Mouse (Mus musculus) MEL (cell line): ENCODE data around the gene Dync1h1. TPM values are rescaled to one million over a fixed set of nuclear protein-coding genes. Genes with fewer than 3 reads are reported as not detected.

Experiments used
- DNase-seq: peaks from one replicate; pipeline ENCODE4 v3.0.0; 2011; ENCODE audit warnings: low read depth, low spot score
- H3K27ac ChIP-seq: 2 replicates; pipeline ENCODE4 v1.5.1; 2012; ENCODE audit warnings: low read depth, mild to moderate bottlenecking, control low read depth, low read length, moderate library complexity; ENCODE audit not compliant: control insufficient read depth
- H3K27me3 ChIP-seq, 2 experiments: fragments of 150-350 bp in 1 of 2; sonication (generic) in 1 of 2; 2 replicates each; pipeline ENCODE4 v1.6.1; 2012; ENCODE audit warnings: low read length in 2 of 2, mild to moderate bottlenecking in 2 of 2, improper control_type of control experiment in 1 of 2, moderate library complexity in 1 of 2; ENCODE audit not compliant: insufficient read depth in 2 of 2, control insufficient read depth in 1 of 2
- H3K36me3 ChIP-seq, 2 experiments: 2 replicates each; pipeline ENCODE4 v1.6.1; 2012 to 2014; ENCODE audit warnings: low read length in 2 of 2, improper control_type of control experiment in 1 of 2, inconsistent platforms in 1 of 2, mild to moderate bottlenecking in 1 of 2; ENCODE audit not compliant: insufficient read depth in 2 of 2, control insufficient read depth in 1 of 2
- H3K4me1 ChIP-seq, 2 experiments: fragments of 150-350 bp in 1 of 2; sonication (generic) in 1 of 2; 2 replicates each; pipeline ENCODE4 v1.6.1; 2012; ENCODE audit warnings: low read length in 2 of 2, improper control_type of control experiment in 1 of 2, mild to moderate bottlenecking in 1 of 2; ENCODE audit not compliant: insufficient read depth in 2 of 2, control insufficient read depth in 1 of 2
- H3K4me3 ChIP-seq, 2 experiments: fragments of 150-350 bp in 1 of 2; sonication (generic) in 1 of 2; 2 replicates each; pipeline ENCODE4 v1.5.1; 2012; ENCODE audit warnings: low read depth in 2 of 2, low read length in 2 of 2, mild to moderate bottlenecking in 2 of 2, moderate library complexity in 2 of 2, control low read depth in 1 of 2, improper control_type of control experiment in 1 of 2; ENCODE audit not compliant: control insufficient read depth in 1 of 2, insufficient read depth in 1 of 2
- H3K79me2 ChIP-seq: 2 replicates; pipeline ENCODE4 v1.6.1; 2012; ENCODE audit warnings: mild to moderate bottlenecking, low read length, moderate library complexity; ENCODE audit not compliant: control insufficient read depth, poor library complexity, insufficient read depth
- H3K9ac ChIP-seq: 2 replicates; pipeline ENCODE4 v1.6.1; 2012; ENCODE audit warnings: low read depth, mild to moderate bottlenecking, control low read depth, low read length, moderate library complexity; ENCODE audit not compliant: control insufficient read depth, poor library complexity, severe bottlenecking
- H3K9me3 ChIP-seq: fragments of 150-350 bp; sonication (generic); replicated peaks from 2 replicates; pipeline ENCODE4 v1.6.1; 2012; ENCODE audit warnings: mild to moderate bottlenecking, low read length, improper control_type of control experiment, moderate library complexity; ENCODE audit not compliant: insufficient read depth
- BHLHE40 ChIP-seq: IDR thresholded peaks from 2 replicates; pipeline ENCODE4 v1.6.1; 2012; ENCODE audit warnings: low read depth, mild to moderate bottlenecking, inconsistent platforms, low read length, improper control_type of control experiment, borderline replicate concordance
- E2F4 ChIP-seq: IDR thresholded peaks from 2 replicates; pipeline ENCODE4 v1.6.1; 2011; ENCODE audit warnings: low read depth, low read length, improper control_type of control experiment, borderline replicate concordance
- ELF1 ChIP-seq: IDR thresholded peaks from 2 replicates; pipeline ENCODE4 v1.6.1; 2014; ENCODE audit warnings: low read depth, mild to moderate bottlenecking, inconsistent platforms, low read length, improper control_type of control experiment, moderate library complexity
- EP300 ChIP-seq, 2 experiments: IDR thresholded peaks; 2 replicates each; pipeline ENCODE4 v1.6.1; 2011; ENCODE audit warnings: improper control_type of control experiment in 2 of 2, low read length in 2 of 2, low read depth in 1 of 2, mild to moderate bottlenecking in 1 of 2
- ETS1 ChIP-seq: IDR thresholded peaks from 2 replicates; pipeline ENCODE4 v1.6.1; 2012; ENCODE audit warnings: low read depth, mild to moderate bottlenecking, inconsistent platforms, low read length, improper control_type of control experiment, moderate library complexity
- GABPA ChIP-seq: IDR thresholded peaks from 2 replicates; pipeline ENCODE4 v1.6.1; 2012; ENCODE audit warnings: low read depth, mild to moderate bottlenecking, inconsistent platforms, low read length, improper control_type of control experiment, moderate library complexity
- HCFC1 ChIP-seq: IDR thresholded peaks from 2 replicates; pipeline ENCODE4 v1.6.1; 2012; ENCODE audit warnings: low read depth, mild to moderate bottlenecking, inconsistent platforms, low read length, improper control_type of control experiment, moderate library complexity
- JUND ChIP-seq: IDR thresholded peaks from 2 replicates; pipeline ENCODE4 v1.6.1; 2011; ENCODE audit warnings: low read depth, mild to moderate bottlenecking, improper control_type of control experiment, low read length
- KAT2A ChIP-seq: conservative IDR thresholded peaks from 2 replicates; pipeline ENCODE4 v1.6.1; 2012; ENCODE audit warnings: low read depth, low read length, improper control_type of control experiment, inconsistent platforms
- MAX ChIP-seq: IDR thresholded peaks from 2 replicates; pipeline ENCODE4 v1.6.1; 2011; ENCODE audit warnings: low read length, improper control_type of control experiment
- MAZ ChIP-seq: IDR thresholded peaks from 2 replicates; pipeline ENCODE4 v1.6.1; 2012; ENCODE audit warnings: low read depth, mild to moderate bottlenecking, inconsistent platforms, low read length, improper control_type of control experiment
- MXI1 ChIP-seq: IDR thresholded peaks from 2 replicates; pipeline ENCODE4 v1.6.1; 2011; ENCODE audit warnings: mild to moderate bottlenecking, low read depth, low read length, improper control_type of control experiment
- MYB ChIP-seq: IDR thresholded peaks from 2 replicates; pipeline ENCODE4 v1.6.1; 2011; ENCODE audit warnings: mild to moderate bottlenecking, low read depth, low read length, improper control_type of control experiment
- NELFE ChIP-seq: IDR thresholded peaks from 2 replicates; pipeline ENCODE4 v1.6.1; 2011; ENCODE audit warnings: low read depth, low read length, improper control_type of control experiment
- NRF1 ChIP-seq: IDR thresholded peaks from 2 replicates; pipeline ENCODE4 v1.6.1; 2014; ENCODE audit warnings: low read depth, mild to moderate bottlenecking, inconsistent platforms, low read length, improper control_type of control experiment, moderate library complexity; ENCODE audit not compliant: poor library complexity, insufficient read depth, severe bottlenecking
- POLR2A ChIP-seq, 2 experiments: IDR thresholded peaks; 2 replicates each; pipeline ENCODE4 v1.6.1; 2011 to 2012; ENCODE audit warnings: low read length in 2 of 2, mild to moderate bottlenecking in 2 of 2, control low read depth in 1 of 2, improper control_type of control experiment in 1 of 2, low read depth in 1 of 2, moderate library complexity in 1 of 2; ENCODE audit not compliant: control insufficient read depth in 1 of 2, insufficient read depth in 1 of 2, poor library complexity in 1 of 2
- POLR2AphosphoS2 ChIP-seq: IDR thresholded peaks from 2 replicates; pipeline ENCODE4 v1.6.1; 2011; ENCODE audit warnings: low read length, improper control_type of control experiment
- POLR2AphosphoS5 ChIP-seq: IDR thresholded peaks from 2 replicates; pipeline ENCODE4 v1.6.1; 2012; ENCODE audit warnings: low read depth, borderline replicate concordance, mild to moderate bottlenecking, inconsistent platforms, low read length, moderate library complexity, mixed read lengths
- RAD21 ChIP-seq: IDR thresholded peaks from 2 replicates; pipeline ENCODE4 v1.6.1; 2011; ENCODE audit warnings: mild to moderate bottlenecking, low read depth, low read length, improper control_type of control experiment
- SIN3A ChIP-seq: IDR thresholded peaks from 2 replicates; pipeline ENCODE4 v1.6.1; 2012; ENCODE audit warnings: low read length, improper control_type of control experiment, inconsistent platforms
- TBP ChIP-seq: IDR thresholded peaks from 2 replicates; pipeline ENCODE4 v1.8.0; 2011; ENCODE audit warnings: low read depth, low read length, improper control_type of control experiment
- TCF12 ChIP-seq: IDR thresholded peaks from 2 replicates; pipeline ENCODE4 v1.6.1; 2014; ENCODE audit warnings: low read depth, mild to moderate bottlenecking, inconsistent platforms, low read length, improper control_type of control experiment, moderate library complexity
- ZMIZ1 ChIP-seq: IDR thresholded peaks from 2 replicates; pipeline ENCODE4 v1.6.1; 2012; ENCODE audit warnings: low read depth, mild to moderate bottlenecking, inconsistent platforms, low read length, improper control_type of control experiment, moderate library complexity
- polyA plus RNA-seq, 2 experiments: library from polyadenylated mRNA; stranded (reverse) in 1 of 2; unstranded in 1 of 2; fragments of >175 nt in 1 of 2; fragments of >200 nt in 1 of 2; gene quantifications; 2 replicates each; pipeline versions ENCODE4 v1.2.1 to v1.2.4; 2012; ENCODE audit warnings: low replicate concordance in 2 of 2, low read depth in 1 of 2; ENCODE audit not compliant: insufficient read length in 2 of 2, insufficient read depth in 1 of 2, missing spikeins in 1 of 2
- total RNA-seq: library from RNA; depleted of rRNA; stranded (reverse); fragments of 300-350 nt; gene quantifications from 2 replicates; pipeline ENCODE4 v1.2.3, GENCODE M21; 2012

Dync1h1 gene
- total and polyA plus RNA-seq, 3 experiments = 98.2 to 230 (median 157) TPM

- peak; percentile 96 for DNase-seq
- Histone ChIP-seq H3K4me3 (peak overlapping the region; percentile 63 to 82), H3K9me3 (no peaks in the 10 kb centered on the region), H3K27me3 (no peaks in the 10 kb centered on the region), H3K4me1 (peaks cover 6 to 35% of the 10 kb centered on the region in 2 experiments), H3K9ac (peak overlapping the region; percentile 100), H3K36me3 (peaks cover 14 to 49% of the 10 kb centered on the region in 2 experiments), H3K79me2 (peaks cover 35% of the 10 kb centered on the region), H3K27ac (peak overlapping the region; percentile 99)
- 0 out of 2 replicates have a peak, but pooled peaks have one; percentile 50 for TF ChIP-seq ETS1
- TF ChIP-seq POLR2A (IDR thresholded peaks at IDR 0.05; ENCODE audit: control insufficient read depth in 1 of 2, insufficient read depth in 1 of 2, low read depth in 1 of 2, low read length in 2 of 2, poor library complexity in 1 of 2) = peak; percentile 97 to 100
- peak; percentile 58 for TF ChIP-seq MXI1
- TF ChIP-seq ELF1 = peak; percentile 81
- no peak for TF ChIP-seq GABPA
- no peak for TF ChIP-seq RAD21
- peak in 1 of 2 experiments; percentile 65; a peak in 2 of 4 replicates for TF ChIP-seq EP300 (IDR thresholded peaks at IDR 0.05; ENCODE audit: low read depth in 1 of 2, low read length in 2 of 2)
- peak; percentile 60 for TF ChIP-seq TCF12
- peak; percentile 68 for TF ChIP-seq SIN3A
- no peak for TF ChIP-seq MAX
- no peak for TF ChIP-seq JUND
- peak; percentile 81; the same call in 1 of the 2 replicates for TF ChIP-seq MYB
- no peak; the same call in 1 of the 2 replicates for TF ChIP-seq KAT2A
- TF ChIP-seq NRF1 = peak; percentile 97
- TF ChIP-seq HCFC1 = peak; percentile 77
- peak; percentile 100 for TF ChIP-seq NELFE
- TF ChIP-seq POLR2AphosphoS5 = peak; percentile 96; the same call in 1 of the 2 replicates
- TF ChIP-seq MAZ = peak; percentile 78; the same call in 1 of the 2 replicates
- peak; percentile 99 for TF ChIP-seq POLR2AphosphoS2
- peak; percentile 39; the same call in 1 of the 2 replicates for TF ChIP-seq BHLHE40
- peak; percentile 98 for TF ChIP-seq TBP
- TF ChIP-seq E2F4 = peak; percentile 81; the same call in 1 of the 2 replicates
- peak; percentile 99 for TF ChIP-seq ZMIZ1
Measured at GRCm38 (mm10) chr12:110696173-110696974, 95.1 kb downstream of the Dync1h1 start.
